Mouse (Mus musculus) embryonic facial prominence, embryonic 15.5 days (tissue): Measurements from ENCODE around the gene Slc25a18. TPM values are rescaled to one million over a fixed set of nuclear protein-coding genes. Genes with fewer than 3 reads are reported as not detected.

Experiments
- microRNA-seq: library from miRNA; unstranded; fragments of <30 nt; microRNA quantifications from one replicate; pipeline ENCODE4, GENCODE M21; 2016; ENCODE audit warnings: borderline number of aligned reads
- polyA plus RNA-seq: library from polyadenylated mRNA; unstranded; fragments of >200 nt; fragmentation: Nextera tagmentation; extraction: Ambion mirVana; gene quantifications from 2 replicates; pipeline ENCODE4 v1.2.1, GENCODE M21; 2015

Gene Slc25a18
- polyA plus RNA-seq, 1 experiment from 2014 or later, result 0.73 TPM

Small RNAs within 50 kb of the gene (microRNA-seq; reads per million reads assigned to microRNA genes)
- not detected for gene Gm25193

Other genes starting within 250 kb of the Slc25a18 start
- 17.6 and 18.0 TPM in 2 replicates for gene Hdhd5, start 242.3 kb upstream of the Slc25a18 start, polyA plus RNA-seq
- 2.9 and 3.4 TPM in 2 replicates for gene Cecr2, start 107.2 kb upstream of the Slc25a18 start, polyA plus RNA-seq
- 138 and 143 TPM in 2 replicates for gene Atp6v1e1, start 49.2 kb downstream of the Slc25a18 start, polyA plus RNA-seq
- gene Bcl2l13, start 62.6 kb downstream of the Slc25a18 start, polyA plus RNA-seq, result 27.0 and 30.2 TPM in 2 replicates
- gene Bid, start 143.3 kb downstream of the Slc25a18 start, polyA plus RNA-seq, result 14.1 and 16.7 TPM in 2 replicates